Mouse (Mus musculus): Measurements from ENCODE around the gene Smarce1. TPM values are rescaled to one million over a fixed set of nuclear protein-coding genes. Genes with fewer than 3 reads are reported as not detected.
A peak's percentile ranks its signal among the peaks of the same experiment; 100 is the strongest.

The Smarce1 gene
- total and polyA plus RNA-seq, 3 experiments: 149 to 464 (median 246) TPM

DNA sequence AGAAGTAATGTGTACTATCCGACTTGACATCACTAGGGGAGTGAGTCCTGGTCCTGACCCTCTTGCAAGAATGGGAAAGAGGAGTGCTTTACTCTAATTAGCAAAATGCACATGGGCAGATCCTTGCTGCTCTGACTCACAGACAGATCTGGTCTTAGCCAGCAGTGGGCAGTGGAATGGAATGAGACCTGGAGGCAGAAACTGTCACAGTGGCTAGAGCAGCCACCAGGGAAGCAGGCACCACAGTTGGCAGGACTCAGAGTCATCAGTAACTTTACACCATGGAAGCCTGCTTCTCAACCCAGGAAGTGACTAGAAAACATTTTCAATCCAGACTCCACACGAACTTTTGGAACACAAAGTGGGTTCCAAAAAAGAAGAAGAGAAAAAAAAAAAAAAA is 9.0 kb downstream of the Smarce1 start:
- TF ChIP-seq POLR2AphosphoS2 (IDR thresholded peaks at IDR 0.05; ENCODE audit: low read depth, low read length) (no peak), PAX5 (IDR thresholded peaks at IDR 0.05; ENCODE audit: low read length) (no peak), JUN (IDR thresholded peaks at IDR 0.05; ENCODE audit: insufficient read depth, low read depth, low read length) (no peak), MXI1 (IDR thresholded peaks at IDR 0.05; ENCODE audit: low read depth, low read length) (no peak), UBTF (IDR thresholded peaks at IDR 0.05; ENCODE audit: low read depth, low read length) (no peak), EP300 (IDR thresholded peaks at IDR 0.05; ENCODE audit: low read length) (no peak), USF1 (IDR thresholded peaks at IDR 0.05; ENCODE audit: low read depth, low read length) (no peak), TCF12 (IDR thresholded peaks at IDR 0.05; ENCODE audit: low read depth, low read length) (no peak), CHD2 (IDR thresholded peaks at IDR 0.05; ENCODE audit: low read length) (no peak), BHLHE40 (IDR thresholded peaks at IDR 0.05; ENCODE audit: low read depth, low read length) (no peak)
- H3K9me3 ChIP-seq (replicated peaks; ENCODE audit: low read length): no peaks in the 10 kb centered on the region
- no peak overlapping the region for H3K27ac ChIP-seq (ENCODE audit: insufficient read depth, low read depth)
- dilution Hi-C loops (cut with MboI; ENCODE audit: extremely low pct_ligation_motif_present, extremely low pct_unique_long_range_greater_than_20kb, low sequenced_read_pairs): no loop called here
- H3K9ac ChIP-seq (ENCODE audit: insufficient read depth, low read depth): no peak overlapping the region
- H3K36me3 ChIP-seq (replicated peaks in 1 of 2; ENCODE audit: control insufficient read depth in 1 of 2, insufficient read depth in 1 of 2, low read length in 1 of 2): peaks cover 72 to 93% of the 10 kb centered on the region in 2 experiments
- in situ Hi-C loops (cut with MboI; ENCODE audit: low pct_ligation_motif_present, low pct_unique_long_range_greater_than_20kb, low sequenced_read_pairs): no loop called here
- no peak overlapping the region for H3K4me3 ChIP-seq (replicated peaks in 1 of 3; ENCODE audit: low read depth in 2 of 3, low read length in 2 of 3, poor library complexity in 1 of 3)
- H3K27me3 ChIP-seq (replicated peaks): no peaks in the 10 kb centered on the region
- H3K4me2 ChIP-seq (ENCODE audit: insufficient read depth, low read depth, poor library complexity, severe bottlenecking): no peak overlapping the region
- peaks cover 39% of the 10 kb centered on the region for H3K79me2 ChIP-seq (replicated peaks; ENCODE audit: control insufficient read depth, extremely low read depth, insufficient read depth, poor library complexity, severe bottlenecking)
- peaks cover 3 to 36% of the 10 kb centered on the region in 2 experiments for H3K4me1 ChIP-seq (ENCODE audit: control insufficient read depth in 1 of 2, insufficient read depth in 2 of 2)
- DNase-seq (ENCODE audit: extremely low read depth): no peak

DNA sequence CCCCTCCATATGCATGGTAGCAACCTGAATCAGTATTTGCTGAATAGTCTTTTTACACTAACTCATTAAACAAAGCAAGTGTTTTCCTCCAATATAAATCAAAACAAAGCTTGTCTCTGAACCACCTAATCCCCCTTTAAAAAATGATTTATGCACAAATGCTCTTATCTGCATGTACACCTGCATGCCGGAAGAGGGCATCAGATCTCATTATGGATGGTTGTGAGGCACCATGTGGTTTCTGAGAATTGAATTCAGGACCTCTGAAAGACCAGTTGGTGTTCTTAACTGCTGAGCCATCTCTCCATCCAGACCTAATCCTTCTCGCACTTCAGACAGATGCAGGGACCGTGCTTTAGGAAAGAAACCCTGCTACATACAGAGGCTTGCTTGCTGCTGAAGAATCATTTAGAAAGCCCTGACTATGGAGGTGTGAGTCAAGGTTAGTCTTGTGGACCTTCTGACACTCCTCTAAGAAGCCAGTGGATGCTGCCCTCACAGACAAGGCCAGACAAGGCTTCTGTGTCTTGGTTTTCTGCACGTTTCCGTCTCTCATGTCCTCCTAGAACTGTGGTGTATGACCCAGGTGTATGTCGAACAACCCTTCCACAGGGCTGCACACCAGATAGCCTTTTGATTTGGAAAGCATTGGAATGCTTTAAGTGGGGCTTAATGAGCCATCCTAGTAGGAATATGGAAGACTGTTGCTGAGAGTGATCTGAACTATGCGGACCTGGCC is 13.4 kb downstream of the Smarce1 start:
- no peak overlapping the region for H3K9ac ChIP-seq (ENCODE audit: insufficient read depth, low read depth)
- DNase-seq (ENCODE audit: extremely low read depth): no peak
- H3K4me1 ChIP-seq (ENCODE audit: control insufficient read depth in 1 of 2, insufficient read depth in 2 of 2): peaks cover 9 to 26% of the 10 kb centered on the region in 2 experiments
- peaks cover 79 to 94% of the 10 kb centered on the region in 2 experiments for H3K36me3 ChIP-seq (replicated peaks in 1 of 2; ENCODE audit: control insufficient read depth in 1 of 2, insufficient read depth in 1 of 2, low read length in 1 of 2)
- H3K27ac ChIP-seq (ENCODE audit: insufficient read depth, low read depth): no peak overlapping the region
- no peaks in the 10 kb centered on the region for H3K9me3 ChIP-seq (replicated peaks; ENCODE audit: low read length)
- no peaks in the 10 kb centered on the region for H3K27me3 ChIP-seq (replicated peaks)
- no peak for TF ChIP-seq ZMIZ1 (IDR thresholded peaks at IDR 0.05; ENCODE audit: low read depth, low read length)
- no peak for TF ChIP-seq ZKSCAN1 (IDR thresholded peaks at IDR 0.05; ENCODE audit: borderline replicate concordance, low read depth, low read length)
- TF ChIP-seq CTCF (conservative IDR thresholded peaks at IDR 0.05 in 1 of 2, IDR thresholded peaks at IDR 0.05 in 1 of 2; ENCODE audit: low read depth in 2 of 2, low read length in 2 of 2): peak; percentile 33 to 51; a peak in 3 of 4 replicates
- no peak for TF ChIP-seq GABPA (IDR thresholded peaks at IDR 0.05; ENCODE audit: insufficient replicate concordance, low read depth, low read length)
- TF ChIP-seq CHD1 (IDR thresholded peaks at IDR 0.05; ENCODE audit: low read depth, low read length): no peak
- no peak for TF ChIP-seq NRF1 (IDR thresholded peaks at IDR 0.05; ENCODE audit: low read depth, low read length)
- no peak for TF ChIP-seq HCFC1 (IDR thresholded peaks at IDR 0.05; ENCODE audit: low read depth, low read length)
- TF ChIP-seq E2F4 (IDR thresholded peaks at IDR 0.05; ENCODE audit: insufficient replicate concordance, low read depth, low read length): no peak
- TF ChIP-seq UBTF (IDR thresholded peaks at IDR 0.05; ENCODE audit: low read depth, low read length): no peak
- TF ChIP-seq JUN (IDR thresholded peaks at IDR 0.05; ENCODE audit: insufficient read depth, low read depth, low read length): no peak
- peak; percentile 34; the same call in 1 of the 2 replicates for TF ChIP-seq SMC3 (IDR thresholded peaks at IDR 0.05; ENCODE audit: low read depth, low read length)
- no peak for TF ChIP-seq ZC3H11A (IDR thresholded peaks at IDR 0.05; ENCODE audit: low read depth, low read length)
- no peak for TF ChIP-seq KAT2A (IDR thresholded peaks at IDR 0.05; ENCODE audit: insufficient replicate concordance, low read length)
- peak; percentile 9; the same call in 1 of the 2 replicates for TF ChIP-seq RAD21 (IDR thresholded peaks at IDR 0.05; ENCODE audit: low read depth, low read length)
- no peak overlapping the region for H3K4me2 ChIP-seq (ENCODE audit: insufficient read depth, low read depth, poor library complexity, severe bottlenecking)
- dilution Hi-C loops (cut with MboI; ENCODE audit: extremely low pct_ligation_motif_present, extremely low pct_unique_long_range_greater_than_20kb, low sequenced_read_pairs): no loop called here
- no peak overlapping the region for H3K4me3 ChIP-seq (replicated peaks in 1 of 3; ENCODE audit: low read depth in 2 of 3, low read length in 2 of 3, poor library complexity in 1 of 3)
- H3K79me2 ChIP-seq (replicated peaks; ENCODE audit: control insufficient read depth, extremely low read depth, insufficient read depth, poor library complexity, severe bottlenecking): peaks cover 8% of the 10 kb centered on the region
- in situ Hi-C loops (cut with MboI; ENCODE audit: low pct_ligation_motif_present, low pct_unique_long_range_greater_than_20kb, low sequenced_read_pairs): no loop called here

All from CH12.LX (cell line).